16 mouse cellular contexts compared by ENCODE assay signal in the genomic region with DNA sequence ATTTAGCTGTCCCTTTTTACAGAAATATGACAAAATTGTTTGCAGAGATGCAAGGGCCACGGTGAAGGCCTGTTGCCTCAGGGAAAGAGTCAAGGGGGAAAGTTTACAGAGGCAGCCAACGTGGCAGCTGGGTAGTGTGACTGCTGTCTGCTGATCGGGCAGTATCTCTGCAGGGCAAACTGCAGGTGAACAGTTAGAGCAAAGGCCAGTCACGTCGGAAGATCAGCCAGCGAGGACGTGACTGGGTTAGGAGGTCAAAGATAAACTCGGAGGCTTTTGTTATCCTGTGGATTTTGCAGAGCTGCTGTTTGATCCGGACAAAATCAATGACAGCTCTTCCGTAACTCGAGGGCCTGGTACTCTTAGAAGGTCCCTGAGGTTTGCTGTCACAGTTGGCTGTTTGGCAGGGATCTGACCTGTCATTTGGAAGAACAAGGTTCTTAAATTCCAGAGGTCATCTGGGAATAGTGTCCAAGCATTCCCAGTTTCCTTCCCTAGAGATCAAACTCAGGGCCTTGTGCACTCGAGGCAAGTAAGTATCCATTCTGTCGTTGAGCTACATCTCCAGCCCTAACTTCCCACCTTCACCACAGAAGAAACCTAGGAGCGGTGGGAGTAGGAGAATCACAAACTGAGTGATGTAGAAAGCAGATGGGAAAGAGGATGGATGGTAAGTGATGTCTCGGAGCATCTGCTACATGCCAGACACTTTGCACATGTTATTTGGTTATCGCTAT. TPM values are rescaled to one million over a fixed set of nuclear protein-coding genes. Genes with fewer than 3 reads are reported as not detected.
A peak's percentile ranks its signal among the peaks of the same experiment; 100 is the strongest.
DNase-seq lines count a peak whose midpoint lies in the region; ATAC-seq and TF ChIP-seq lines count a peak whose summit lies in the region.
"Had no signal": no experiment of that assay in that cellular context is flagged by ENCODE, and none has a peak within 500 bp of the region (broad histone marks: within the 10 kb centered on the region; RNA-seq: fewer than 3 reads in every experiment).

No protein-coding gene starts in this region.

- H3K4me2 ChIP-seq in embryonic facial prominence, embryonic 12.5 days (replicated peaks), result 0 out of 2 replicates have a peak overlapping the region, but pooled peaks have one; percentile 54
- H3K4me2 ChIP-seq in heart, postnatal 0 days (ENCODE audit: low read depth, low read length), result peak overlapping the region; percentile 68; the same call in 1 of the 2 replicates
- H3K4me2 ChIP-seq in embryonic facial prominence, embryonic 13.5 days, result peak overlapping the region; percentile 57
- peak overlapping the region; percentile 62 for H3K4me2 ChIP-seq in limb, embryonic 13.5 days (replicated peaks)

- no peak overlapping the region for H3K27ac ChIP-seq in embryonic facial prominence, embryonic 12.5 days
- no peak overlapping the region for H3K27ac ChIP-seq in embryonic facial prominence, embryonic 10.5 days (replicated peaks)
- H3K27ac ChIP-seq in heart, postnatal 0 days (ENCODE audit: low read depth), result no peak overlapping the region
- H3K27ac ChIP-seq in embryonic facial prominence, embryonic 13.5 days, result no peak overlapping the region
- no peak overlapping the region for H3K27ac ChIP-seq in limb, embryonic 13.5 days
- H3K27ac ChIP-seq: hindbrain, embryonic 12.5 days had no signal

- TF ChIP-seq CTCF in heart, postnatal 0 days (IDR thresholded peaks at IDR 0.05; ENCODE audit: low read depth), result no peak

- no peak overlapping the region for H3K9ac ChIP-seq in embryonic facial prominence, embryonic 12.5 days
- H3K9ac ChIP-seq in heart, postnatal 0 days (replicated peaks; ENCODE audit: low read depth, low read length), result no peak overlapping the region
- no peak overlapping the region for H3K9ac ChIP-seq in embryonic facial prominence, embryonic 13.5 days
- H3K9ac ChIP-seq in limb, embryonic 13.5 days, result no peak overlapping the region

- no peaks in the 10 kb centered on the region for H3K9me3 ChIP-seq in embryonic facial prominence, embryonic 12.5 days
- H3K9me3 ChIP-seq in embryonic facial prominence, embryonic 10.5 days, result no peaks in the 10 kb centered on the region
- no peaks in the 10 kb centered on the region for H3K9me3 ChIP-seq in heart, postnatal 0 days (replicated peaks; ENCODE audit: control insufficient read depth, low read length)
- no peaks in the 10 kb centered on the region for H3K9me3 ChIP-seq in embryonic facial prominence, embryonic 13.5 days
- H3K9me3 ChIP-seq in limb, embryonic 13.5 days, result no peaks in the 10 kb centered on the region
- H3K9me3 ChIP-seq: hindbrain, embryonic 12.5 days had no signal

- 28% methylated on average over 16 of the region's 16 CpGs for WGBS in embryonic facial prominence, embryonic 12.5 days
- 37% methylated on average over 16 of the region's 16 CpGs for WGBS in embryonic facial prominence, embryonic 10.5 days
- WGBS in heart, postnatal 0 days, result 41% methylated on average over 16 of the region's 16 CpGs
- WGBS in embryonic facial prominence, embryonic 13.5 days, result 34% methylated on average over 16 of the region's 16 CpGs
- 59% methylated on average over 16 of the region's 16 CpGs for WGBS in limb, embryonic 13.5 days

- DNase-seq in embryonic facial prominence, embryonic 10.5 days (ENCODE audit: low spot score), result no peak
- no peak for DNase-seq in heart, postnatal 0 days (ENCODE audit: low spot score)
- DNase-seq in heart, adult 18-20 months, result no peak
- DNase-seq in thymus, postnatal 4 days, result no peak
- DNase-seq in natural killer cell, adult 2 months (ENCODE audit: low spot score in 2 of 2), result no peak
- DNase-seq: adrenal gland, postnatal 36 days; cerebellum, adult 11 months; gastrocnemius, postnatal 25 days; left cerebral cortex, postnatal 4 days; lung, postnatal 4 days had no signal

- peaks cover 9% of the 10 kb centered on the region; the same call in 1 of the 2 replicates for H3K4me1 ChIP-seq in embryonic facial prominence, embryonic 12.5 days
- peaks cover 21% of the 10 kb centered on the region for H3K4me1 ChIP-seq in embryonic facial prominence, embryonic 10.5 days
- 0 out of 2 replicates have a peak, but pooled peaks cover 9% of the 10 kb centered on the region for H3K4me1 ChIP-seq in heart, postnatal 0 days (ENCODE audit: control insufficient read depth, insufficient read depth)
- peaks cover 10% of the 10 kb centered on the region for H3K4me1 ChIP-seq in embryonic facial prominence, embryonic 13.5 days
- peaks cover 18% of the 10 kb centered on the region for H3K4me1 ChIP-seq in limb, embryonic 13.5 days

- peaks cover 10% of the 10 kb centered on the region for H3K27me3 ChIP-seq in embryonic facial prominence, embryonic 12.5 days
- H3K27me3 ChIP-seq in embryonic facial prominence, embryonic 10.5 days (replicated peaks; ENCODE audit: low read depth, poor library complexity, severe bottlenecking), result peaks cover 44% of the 10 kb centered on the region
- no peaks in the 10 kb centered on the region for H3K27me3 ChIP-seq in heart, postnatal 0 days (ENCODE audit: control insufficient read depth, insufficient read depth, low read length)
- H3K27me3 ChIP-seq in embryonic facial prominence, embryonic 13.5 days, result peaks cover 33% of the 10 kb centered on the region
- H3K27me3 ChIP-seq in limb, embryonic 13.5 days, result peaks cover 18% of the 10 kb centered on the region

- ATAC-seq in embryonic facial prominence, embryonic 12.5 days (ENCODE audit: insufficient number of reproducible peaks, insufficient read depth, low FRiP score, low TSS enrichment), result no peak
- no peak for ATAC-seq in heart, postnatal 0 days (ENCODE audit: insufficient read depth, low read depth)
- ATAC-seq in embryonic facial prominence, embryonic 13.5 days (ENCODE audit: insufficient number of reproducible peaks, insufficient read depth, low FRiP score, low TSS enrichment, low read depth), result no peak
- no peak for ATAC-seq in limb, embryonic 13.5 days (ENCODE audit: low FRiP score, low read depth)

- H3K4me3 ChIP-seq in embryonic facial prominence, embryonic 12.5 days, result no peak overlapping the region
- H3K4me3 ChIP-seq in embryonic facial prominence, embryonic 10.5 days, result no peak overlapping the region; the same call in 1 of the 2 replicates
- no peak overlapping the region for H3K4me3 ChIP-seq in heart, postnatal 0 days (ENCODE audit: low read depth, low read length)
- H3K4me3 ChIP-seq in embryonic facial prominence, embryonic 13.5 days, result no peak overlapping the region
- no peak overlapping the region for H3K4me3 ChIP-seq in limb, embryonic 13.5 days
- H3K4me3 ChIP-seq: erythroblast, embryonic 14.5 days had no signal

- no peaks in the 10 kb centered on the region for H3K36me3 ChIP-seq in embryonic facial prominence, embryonic 12.5 days
- H3K36me3 ChIP-seq in embryonic facial prominence, embryonic 10.5 days (replicated peaks), result no peaks in the 10 kb centered on the region
- H3K36me3 ChIP-seq in heart, postnatal 0 days (replicated peaks; ENCODE audit: control insufficient read depth, insufficient read depth, low read length), result no peaks in the 10 kb centered on the region
- no peaks in the 10 kb centered on the region for H3K36me3 ChIP-seq in embryonic facial prominence, embryonic 13.5 days
- H3K36me3 ChIP-seq in limb, embryonic 13.5 days, result no peaks in the 10 kb centered on the region
- H3K36me3 ChIP-seq: hindbrain, embryonic 12.5 days had no signal

- no peak for TF ChIP-seq EP300 in heart, postnatal 0 days (IDR thresholded peaks at IDR 0.05; ENCODE audit: low read depth)

RNA-seq across cellular contexts. Expression of gene Paqr9, which starts 21.7 kb away (rescaled TPM):
- 0.45 and 0.62 TPM in 2 replicates for polyA plus RNA-seq in embryonic facial prominence, embryonic 12.5 days (2016; fragmentation: Nextera tagmentation; extraction: Ambion mirVana)
- polyA plus RNA-seq in embryonic facial prominence, embryonic 10.5 days (2016; fragmentation: Nextera tagmentation; extraction: Ambion mirVana), result 0.16 and 0.19 TPM in 2 replicates
- total RNA-seq in heart, postnatal 0 days (2014; rRNA removed; ENCODE audit: low replicate concordance), result 6.3 and 9.5 TPM in 2 replicates
- 5.7 and 5.8 TPM in 2 replicates for polyA plus RNA-seq in heart, postnatal 0 days (2015; fragmentation: Nextera tagmentation; extraction: Ambion mirVana)
- total RNA-seq in heart, adult 18-20 months (2021), result 10 to 100 TPM; 38.1 to 40.5 TPM
- 0.15 and 0.32 TPM in 2 replicates for polyA plus RNA-seq in embryonic facial prominence, embryonic 13.5 days (2015; fragmentation: Nextera tagmentation; extraction: Ambion mirVana)
- polyA plus RNA-seq in limb, embryonic 13.5 days (2015; fragmentation: Nextera tagmentation; extraction: Ambion mirVana), result 0.10 and 0.24 TPM in 2 replicates

RNA-seq across cellular contexts. Expression of gene Pcolce2, which starts 56.2 kb away (rescaled TPM):
- 6.7 and 8.8 TPM in 2 replicates for polyA plus RNA-seq in embryonic facial prominence, embryonic 12.5 days (2016; fragmentation: Nextera tagmentation; extraction: Ambion mirVana)
- 4.5 and 5.5 TPM in 2 replicates for polyA plus RNA-seq in embryonic facial prominence, embryonic 10.5 days (2016; fragmentation: Nextera tagmentation; extraction: Ambion mirVana)
- total RNA-seq in heart, postnatal 0 days (2014; rRNA removed; ENCODE audit: low replicate concordance), result 0.58 and 3.4 TPM in 2 replicates
- polyA plus RNA-seq in heart, postnatal 0 days (2015; fragmentation: Nextera tagmentation; extraction: Ambion mirVana), result 2.6 TPM in 2 replicates
- 10 to 100 TPM; 27.9 to 30.7 TPM for total RNA-seq in heart, adult 18-20 months (2021)
- polyA plus RNA-seq in embryonic facial prominence, embryonic 13.5 days (2015; fragmentation: Nextera tagmentation; extraction: Ambion mirVana), result 8.2 and 10.0 TPM in 2 replicates
- 17.0 and 20.3 TPM in 2 replicates for polyA plus RNA-seq in limb, embryonic 13.5 days (2015; fragmentation: Nextera tagmentation; extraction: Ambion mirVana)
- total RNA-seq: common myeloid progenitor, adult 5-6 weeks had no signal
- polyA plus RNA-seq: erythroblast, embryonic 14.5 days had no signal
